Mouse (Mus musculus) small intestine, adult 10 weeks (tissue): Measurements from ENCODE around the gene Oas2. TPM values are rescaled to one million over a fixed set of nuclear protein-coding genes. Genes with fewer than 3 reads are reported as not detected.

Experiments used
- polyA plus RNA-seq: library from polyadenylated mRNA; stranded (reverse); fragments of 350-450 nt; fragmentation: Illumina TruSeq; extraction: RNeasy Lipid Tissue Mini Kit (QIAGEN cat#74804); gene quantifications from one replicate; pipeline ENCODE4 v1.2.3, GENCODE M21; 2014; ENCODE audit warnings: low replicate concordance

The Oas2 gene
- polyA plus RNA-seq = 1.4 TPM

GRCm38 (mm10) chr5:120749688-120750087 is at the start of gene Oas2:
Gene Oas2, minus strand, starts transcription at chr5:120749853.

GRCm38 (mm10) chr5:120795480-120796034 is 45.9 kb upstream of the Oas2 start, which contains the start of gene Oas1e:
Gene Oas1e, minus strand, starts transcription at chr5:120795530.

GRCm38 (mm10) chr5:120777478-120777877 is 27.8 kb upstream of the Oas2 start, which contains the start of gene Oas3:
Gene Oas3, minus strand, starts transcription at chr5:120777661.

GRCm38 (mm10) chr5:120711827-120712226 is 37.8 kb downstream of the Oas2 start, which contains the start of gene Dtx1:
Gene Dtx1, minus strand, starts transcription at chr5:120711927.

Other genes starting within 250 kb of the Oas2 start
- not detected for gene Plbd2, start 246.2 kb downstream of the Oas2 start, polyA plus RNA-seq
- gene Slc8b1, start 238.7 kb downstream of the Oas2 start, polyA plus RNA-seq = 0.15 TPM
- gene Tpcn1, start 161.2 kb downstream of the Oas2 start, polyA plus RNA-seq = 3.6 TPM
- not detected for gene Iqcd, start 160.8 kb downstream of the Oas2 start, polyA plus RNA-seq
- not detected for gene Rita1, start 137.3 kb downstream of the Oas2 start, polyA plus RNA-seq
- gene Ddx54, start 137.1 kb downstream of the Oas2 start, polyA plus RNA-seq = 0.15 TPM
- not detected for gene Cfap73, start 115.6 kb downstream of the Oas2 start, polyA plus RNA-seq
- not detected for gene Rasal1, start 101.0 kb downstream of the Oas2 start, polyA plus RNA-seq
- gene Dtx1, start 37.9 kb downstream of the Oas2 start, polyA plus RNA-seq = 0.22 TPM
- gene Oas3, start 27.8 kb upstream of the Oas2 start, polyA plus RNA-seq = 9.9 TPM
- gene Oas1e, start 45.7 kb upstream of the Oas2 start, polyA plus RNA-seq = 0.30 TPM
- gene Oas1c, start 62.7 kb upstream of the Oas2 start, polyA plus RNA-seq = 0.48 TPM
- not detected for gene Oas1f, start 97.5 kb upstream of the Oas2 start, polyA plus RNA-seq
- gene Oas1h, start 111.6 kb upstream of the Oas2 start, polyA plus RNA-seq = not detected
- gene Oas1g, start 137.8 kb upstream of the Oas2 start, polyA plus RNA-seq = 4.8 TPM
- gene Oas1a, start 157.7 kb upstream of the Oas2 start, polyA plus RNA-seq = 1.9 TPM
- gene Oas1d, start 164.7 kb upstream of the Oas2 start, polyA plus RNA-seq = not detected